Mouse (Mus musculus) c-Kit-positive CD71-positive TER-119-negative erythroid progenitor cells, embryonic 14.5 days (primary cell): ENCODE data around the gene Smpdl3a.

Experiments
- DNase-seq: peaks from one replicate; pipeline ENCODE4 v3.0.0-alpha.2; 2013; ENCODE audit warnings: low read depth

The Smpdl3a gene

GRCm38 (mm10) chr10:57794018-57794417 lies at the start of gene Smpdl3a:
Smpdl3a (plus strand) TSS chr10:57794335.
- no peak for DNase-seq

GRCm38 (mm10) chr10:57745452-57745851 lies 48.7 kb upstream of the Smpdl3a start:
- no peak for DNase-seq

DNA sequence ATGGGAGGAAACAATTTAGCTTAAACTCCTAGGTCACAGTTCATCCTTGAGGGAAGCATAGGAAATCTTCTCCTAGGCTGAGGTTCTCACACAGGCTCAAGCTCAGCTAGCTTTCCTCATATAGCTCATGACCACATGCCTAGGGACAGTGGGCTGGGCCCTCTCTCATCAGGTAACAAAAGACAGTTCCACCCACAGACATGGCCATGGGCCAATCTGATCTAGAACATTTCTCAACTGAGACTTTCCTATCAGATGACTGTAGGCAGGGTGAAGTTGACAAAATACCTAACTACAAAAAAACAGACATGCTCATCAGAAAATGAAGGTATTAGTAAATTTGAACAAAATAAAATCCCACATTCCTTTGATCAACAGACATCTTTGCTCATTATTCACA lies 47.0 kb upstream of the Smpdl3a start:
- no peak for DNase-seq

GRCm38 (mm10) chr10:57753343-57753742 lies 40.8 kb upstream of the Smpdl3a start:
- DNase-seq = no peak

DNA sequence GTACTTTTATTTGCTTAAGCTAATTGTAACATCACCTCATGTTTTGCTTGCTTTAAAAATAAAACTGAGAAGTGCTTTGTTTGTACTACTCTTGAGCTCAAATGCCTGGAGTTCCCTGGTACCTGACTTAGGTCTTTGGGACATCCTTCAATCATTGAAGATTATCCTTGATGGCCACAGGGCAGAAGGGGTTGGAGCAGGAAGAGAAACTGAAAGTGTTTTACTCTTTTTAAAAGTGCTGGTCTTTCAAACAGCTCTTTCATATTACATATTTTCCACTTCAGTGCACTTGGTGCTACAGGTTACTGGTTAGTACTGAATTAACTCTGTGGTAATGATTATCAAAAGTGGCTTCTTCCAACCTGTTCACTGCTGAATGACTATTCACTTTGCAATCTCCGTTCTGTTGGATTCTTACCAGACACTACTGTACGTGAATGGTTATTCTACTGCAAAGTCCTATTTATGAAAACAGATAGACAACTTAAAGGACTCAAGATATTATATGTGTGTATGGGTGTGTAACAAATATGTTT lies 38.9 kb upstream of the Smpdl3a start:
- DNase-seq = no peak

- DNase-seq = no peak
Observed at GRCm38 (mm10) chr10:57758999-57759398, 35.1 kb upstream of the Smpdl3a start.

DNA sequence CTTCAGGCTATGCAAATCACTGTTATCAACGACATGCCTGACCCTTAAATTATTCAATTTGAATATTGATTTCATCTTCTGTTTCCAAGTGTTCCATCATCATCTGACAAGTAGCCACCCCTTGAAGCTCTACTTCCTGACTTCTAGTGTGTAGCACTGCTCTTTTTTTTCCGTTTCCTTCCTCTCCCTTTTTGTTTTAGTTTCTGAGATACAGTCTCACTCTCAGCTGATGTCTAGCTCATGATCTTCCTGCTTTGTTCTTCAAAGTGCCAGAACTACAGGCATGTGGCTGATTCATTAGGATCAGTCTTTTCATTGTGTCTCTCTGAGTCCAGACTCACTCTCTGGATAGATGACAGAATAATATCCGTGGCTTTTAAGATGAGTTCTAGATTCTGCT lies 33.4 kb upstream of the Smpdl3a start:
- no peak for DNase-seq

DNA sequence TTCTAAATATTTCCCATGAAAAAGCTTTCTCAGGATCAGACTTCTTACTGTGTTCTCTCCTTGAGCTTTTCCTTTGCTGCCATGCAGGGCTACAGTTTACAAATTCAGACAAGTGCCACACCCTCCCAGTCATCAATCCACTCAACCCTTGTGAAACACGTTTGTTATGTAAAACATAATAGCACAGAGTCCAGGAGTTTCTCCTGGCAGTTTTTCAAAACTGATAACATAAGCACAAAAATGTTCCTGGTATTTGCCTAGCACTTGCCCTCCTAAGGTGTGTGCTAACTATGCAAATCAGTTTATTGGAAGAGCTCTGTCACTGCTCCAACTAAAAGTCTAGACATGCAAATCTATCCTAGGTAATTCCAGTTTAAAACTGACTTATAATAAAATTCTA lies 31.1 kb upstream of the Smpdl3a start:
- DNase-seq = no peak

DNA sequence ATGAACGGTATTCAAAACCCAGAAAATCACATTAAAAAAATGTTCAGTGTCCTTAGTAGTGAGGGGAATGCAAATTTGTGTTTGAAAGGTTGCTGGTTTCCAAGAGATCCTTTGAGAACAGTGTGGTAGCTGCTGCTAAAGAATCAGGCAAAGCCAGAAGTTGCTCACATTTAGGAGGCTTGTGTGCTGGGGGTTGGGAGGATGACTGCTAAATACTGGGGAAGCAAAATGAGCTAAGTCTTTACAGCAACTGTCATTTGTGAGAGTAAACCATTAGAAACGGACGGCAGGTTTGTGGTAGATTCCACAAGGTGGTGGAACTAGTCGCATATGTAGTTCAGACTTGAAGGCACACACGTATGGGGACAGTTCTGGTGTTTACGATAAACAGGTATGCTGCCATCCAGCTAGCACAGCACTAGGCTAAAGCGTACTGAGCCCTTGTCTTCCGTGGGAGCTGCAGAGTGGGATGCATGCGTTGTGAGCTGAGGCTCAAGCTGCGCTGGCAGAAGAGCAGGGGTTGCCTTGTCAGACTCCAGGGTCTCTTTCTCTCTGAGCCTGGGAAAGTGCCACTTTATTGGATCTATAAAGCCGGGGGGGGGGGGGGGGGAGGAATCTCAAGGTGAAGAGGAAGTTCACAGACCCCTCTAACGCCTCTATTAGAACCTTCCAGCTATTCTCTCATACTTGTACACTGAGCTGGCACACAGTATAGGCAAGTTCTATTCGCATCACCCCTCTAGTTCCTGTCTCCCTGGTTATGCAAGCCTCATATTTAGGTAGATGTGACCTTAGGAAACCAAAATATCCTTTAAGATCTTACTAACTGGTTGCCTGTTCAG lies 10.6 kb upstream of the Smpdl3a start:
- DNase-seq = no peak

- DNase-seq = no peak
Observed at GRCm38 (mm10) chr10:57784131-57784875, 9.8 kb upstream of the Smpdl3a start.

GRCm38 (mm10) chr10:57784876-57785150 lies 9.3 kb upstream of the Smpdl3a start, which contains the start of gene Fabp7:
Fabp7 (plus strand) TSS chr10:57784881.
- DNase-seq = no peak

DNA sequence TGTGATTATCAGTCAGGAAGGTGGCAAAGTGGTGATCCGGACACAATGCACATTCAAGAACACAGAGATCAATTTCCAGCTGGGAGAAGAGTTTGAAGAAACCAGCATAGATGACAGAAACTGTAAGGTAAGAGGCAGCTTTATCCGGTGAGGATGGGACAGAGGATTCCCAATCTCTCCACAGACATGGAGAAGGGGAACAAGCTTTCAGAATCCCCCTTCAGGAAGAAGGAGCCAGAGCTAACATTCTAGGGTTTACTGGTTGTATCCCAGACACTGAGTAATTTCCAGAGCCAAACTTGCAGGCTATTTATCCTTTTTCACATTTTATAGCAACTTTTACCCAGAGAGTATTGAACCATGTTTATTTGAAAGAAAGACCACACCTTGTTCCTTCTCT lies 8.6 kb upstream of the Smpdl3a start:
- DNase-seq = no peak

GRCm38 (mm10) chr10:57792957-57793356 lies 1.2 kb upstream of the Smpdl3a start:
- no peak for DNase-seq

GRCm38 (mm10) chr10:57794491-57795461 lies 641 bp downstream of the Smpdl3a start:
- no peak for DNase-seq

GRCm38 (mm10) chr10:57795542-57795941 lies 1.4 kb downstream of the Smpdl3a start:
- DNase-seq = no peak

- no peak for DNase-seq
Observed at GRCm38 (mm10) chr10:57796057-57796456, 1.9 kb downstream of the Smpdl3a start.

- no peak for DNase-seq
Observed at GRCm38 (mm10) chr10:57799486-57799885, 5.4 kb downstream of the Smpdl3a start.

GRCm38 (mm10) chr10:57807754-57808153 lies 13.6 kb downstream of the Smpdl3a start:
- peak; percentile 75 for DNase-seq

GRCm38 (mm10) chr10:57812161-57812856 lies 18.2 kb downstream of the Smpdl3a start:
- no peak for DNase-seq

GRCm38 (mm10) chr10:57814295-57814694 lies 20.2 kb downstream of the Smpdl3a start:
- DNase-seq = no peak

GRCm38 (mm10) chr10:57815869-57816268 lies 21.7 kb downstream of the Smpdl3a start:
- DNase-seq = no peak
